Mouse (Mus musculus): ENCODE results near the gene Olfr168.
"Not testable (repeated sequence)": the region's sequence is repeated elsewhere in the genome, so short reads cannot be mapped to it uniquely, and the experiment has no call there.

The Olfr168 gene

DNA sequence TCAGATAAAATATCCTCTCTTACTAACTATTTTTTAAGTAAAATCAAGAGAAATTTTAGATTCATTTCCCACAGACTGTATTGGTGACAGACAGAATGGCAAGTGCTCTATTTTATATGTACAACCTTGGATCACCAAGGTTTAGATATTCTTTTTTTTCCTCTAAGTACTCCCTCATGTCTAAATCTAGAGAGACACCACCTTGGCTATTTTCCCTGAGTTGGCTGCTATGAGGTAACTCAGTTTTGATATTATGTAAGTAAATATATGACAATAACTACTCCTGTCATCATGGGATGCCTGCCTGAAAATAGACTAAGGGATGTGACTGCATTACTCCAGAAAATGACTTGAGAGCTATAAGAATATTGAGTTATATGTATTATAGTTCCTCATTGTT, at the start of gene Olfr168:
TSS of gene Olfr168 (minus strand) at position 101 of the 400 bp plus-strand sequence.
- no peak for DNase-seq (ENCODE audit: low spot score)

DNA sequence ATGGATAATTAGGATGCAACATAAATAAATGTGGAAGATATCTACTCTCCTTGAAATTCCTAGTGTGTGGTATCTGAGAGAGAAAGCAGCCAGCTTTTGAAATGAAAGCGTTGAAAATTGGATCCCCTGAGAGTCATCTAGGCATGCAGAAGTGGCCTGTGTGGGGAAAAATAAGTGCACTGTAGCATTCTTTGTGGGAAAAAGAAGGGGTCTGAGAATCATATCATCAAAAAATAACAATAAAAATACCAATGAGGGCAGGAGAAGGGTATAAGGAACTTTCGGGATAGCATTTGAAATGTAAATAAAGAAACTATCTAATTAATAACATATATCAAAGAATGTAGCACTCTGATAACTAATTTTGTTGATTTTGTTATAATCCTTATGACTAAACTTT, 36.4 kb upstream of the Olfr168 start, which contains the start of gene Olfr169:
TSS of gene Olfr169 (minus strand) at position 101 of the 400 bp plus-strand sequence.
- not testable (repeated sequence) for DNase-seq (ENCODE audit: low spot score)

DNA sequence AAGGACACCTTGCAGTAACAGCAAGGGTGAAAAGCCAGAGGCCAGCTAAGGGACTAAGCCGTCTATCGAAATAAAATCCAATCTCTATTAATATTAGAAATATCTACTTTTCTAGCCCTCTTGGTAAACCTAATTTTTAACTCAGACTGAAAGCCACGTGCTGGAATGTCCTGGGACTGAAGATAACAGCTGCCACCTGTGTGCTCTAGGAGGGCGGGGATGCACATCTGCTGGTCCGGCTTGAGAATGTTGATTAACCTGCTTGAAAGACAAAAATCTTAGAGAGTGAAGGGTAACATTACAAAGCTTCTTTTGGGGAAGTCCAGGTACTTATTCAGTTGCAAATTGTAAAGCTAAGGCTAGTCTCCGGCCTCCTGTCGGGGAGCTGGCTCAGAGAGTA, 18.1 kb upstream of the Olfr168 start:
- not testable (repeated sequence) for DNase-seq (ENCODE audit: low spot score)

DNA sequence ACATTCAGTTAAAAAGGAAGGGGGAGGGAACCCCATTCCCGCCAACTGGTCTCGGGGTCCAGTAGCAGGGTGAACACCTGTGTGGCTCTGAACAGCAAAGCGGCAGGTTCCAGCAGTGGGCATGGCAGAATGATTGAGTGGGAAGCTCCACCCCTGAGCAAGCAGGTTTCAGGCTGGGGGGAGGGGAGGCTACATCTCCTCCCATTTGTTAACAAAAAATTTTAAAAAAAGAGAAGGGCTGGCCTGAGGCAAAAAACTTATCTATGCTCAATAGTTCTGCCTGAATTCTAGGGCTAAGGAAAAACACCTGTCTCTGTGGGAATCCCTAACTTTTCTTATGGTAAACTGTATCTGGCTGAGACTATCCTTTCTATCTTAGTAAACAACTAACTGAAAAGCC, 16.9 kb upstream of the Olfr168 start:
- not testable (repeated sequence) for DNase-seq (ENCODE audit: low spot score)

DNA sequence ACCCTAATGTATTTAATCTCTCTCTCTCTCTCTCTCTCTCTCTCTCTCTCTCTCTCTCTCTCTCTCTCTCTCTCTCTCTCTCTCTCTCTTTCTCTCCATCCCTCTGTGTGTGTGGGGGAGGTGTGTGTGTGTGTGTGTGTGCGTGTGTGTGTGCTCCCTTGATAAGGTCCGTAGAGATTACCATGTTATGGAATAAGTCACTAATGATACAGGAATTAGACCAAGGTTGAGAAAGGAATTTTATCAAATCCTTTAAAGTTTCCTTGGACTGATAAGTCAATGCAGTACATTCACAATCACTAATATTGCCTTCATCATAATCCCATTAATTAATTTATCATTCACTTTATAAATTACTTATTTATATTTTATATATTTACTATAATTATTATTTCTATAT, 13.2 kb downstream of the Olfr168 start, which contains the start of gene Olfr167:
TSS of gene Olfr167 (minus strand) at position 101 of the 400 bp plus-strand sequence.
- DNase-seq (ENCODE audit: low spot score): no peak

DNA sequence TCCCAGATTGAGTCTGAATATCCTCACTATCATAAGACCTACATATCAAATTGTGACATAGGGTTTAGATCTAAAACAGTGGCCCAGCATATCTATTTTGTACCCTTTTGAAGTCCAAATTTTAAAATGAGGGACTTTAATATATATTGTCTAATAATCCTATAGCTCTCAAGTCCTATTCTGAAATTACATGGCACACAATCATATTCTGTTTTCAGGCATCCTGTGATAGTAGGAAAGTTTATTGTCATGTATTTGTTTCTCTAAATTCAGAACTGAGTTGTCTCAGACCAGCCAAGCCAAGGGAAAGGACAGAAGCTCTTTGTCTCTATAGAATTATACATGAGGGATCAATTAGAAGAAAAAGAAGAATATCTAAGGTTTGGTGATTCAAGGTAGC, 52.0 kb downstream of the Olfr168 start, which contains the start of gene Olfr166:
TSS of gene Olfr166 (plus strand) at position 301 of the 400 bp plus-strand sequence.
- DNase-seq (ENCODE audit: low spot score): no peak

All from ovary, adult 18-20 months (tissue).